Mouse (Mus musculus) lung, adult 2 months (tissue): Measurements from ENCODE around the gene Cntfr. TPM values are rescaled to one million over a fixed set of nuclear protein-coding genes. Genes with fewer than 3 reads are reported as not detected.
"Not testable (repeated sequence)": the region's sequence is repeated elsewhere in the genome, so short reads cannot be mapped to it uniquely, and the experiment has no call there.

Experiments
- DNase-seq: peaks from one replicate; pipeline ENCODE4 v3.0.0; 2022
- H3K4me1 ChIP-seq: fragments of 200-500 bp; 2 replicates; pipeline ENCODE4 v1.6.1; 2011; ENCODE audit warnings: low read length; ENCODE audit not compliant: control insufficient read depth, insufficient read depth
- H3K4me3 ChIP-seq: fragments of 200-500 bp; replicated peaks from 2 replicates; pipeline ENCODE3; 2011; ENCODE audit warnings: low read depth, mild to moderate bottlenecking, control low read depth, low read length; ENCODE audit errors: extremely low read depth
- CTCF ChIP-seq: fragments of 200-500 bp; IDR thresholded peaks from 2 replicates; pipeline ENCODE4 v1.5.1; 2011; ENCODE audit warnings: mild to moderate bottlenecking, low read length, control low read depth; ENCODE audit not compliant: insufficient read depth
- POLR2A ChIP-seq: fragments of 200-500 bp; IDR thresholded peaks from 2 replicates; pipeline ENCODE4 v1.6.1; 2011; ENCODE audit warnings: low read depth, mild to moderate bottlenecking, control low read depth, low read length, borderline replicate concordance; ENCODE audit errors: extremely low read depth
- WGBS: fragments of 180-500 bp; shearing (Covaris S2); methylation state at CpG from one replicate; pipeline ENCODE4 v1.1.7; 2018; 5-methylcytosine and 5-hydroxymethylcytosine counted together
- polyA plus RNA-seq: library from polyadenylated mRNA; depleted of rRNA; stranded (reverse); fragments of >200 nt; gene quantifications from 2 replicates; pipeline ENCODE4 v1.2.3, GENCODE M21; 2012

Gene Cntfr
- polyA plus RNA-seq, 1 experiment = 10.5 TPM

GRCm38 (mm10) chr4:41711705-41712375 is 15.0 kb upstream of the Cntfr start:
- 65% methylated on average over 16 of the region's 16 CpGs for WGBS
- H3K4me1 ChIP-seq = peaks cover 7% of the 10 kb centered on the region
- DNase-seq = no peak
- no peak overlapping the region for H3K4me3 ChIP-seq
- TF ChIP-seq POLR2A (no peak), CTCF (no peak)

- peaks cover 7% of the 10 kb centered on the region for H3K4me1 ChIP-seq
- no peak for DNase-seq
- TF ChIP-seq CTCF (no peak), POLR2A (no peak)
- no peak overlapping the region for H3K4me3 ChIP-seq
- WGBS = 55% methylated on average over 4 of the region's 4 CpGs
These were observed 13.3 kb upstream of the Cntfr start for GRCm38 (mm10) chr4:41710229-41710628.

GRCm38 (mm10) chr4:41708192-41708745 is 11.4 kb upstream of the Cntfr start:
- Histone ChIP-seq H3K4me1 (peaks cover 7% of the 10 kb centered on the region), H3K4me3 (no peak overlapping the region)
- DNase-seq = peak; percentile 31
- TF ChIP-seq CTCF = peak; percentile 10; the same call in 1 of the 2 replicates
- no peak for TF ChIP-seq POLR2A
- WGBS = 33% methylated on average over 8 of the region's 8 CpGs

GRCm38 (mm10) chr4:41707011-41707535 is 10.2 kb upstream of the Cntfr start:
- WGBS = 5% methylated on average over 13 of the region's 13 CpGs
- DNase-seq = peak; percentile 59
- TF ChIP-seq CTCF (peak; percentile 64), POLR2A (no peak)
- no peak overlapping the region for H3K4me3 ChIP-seq
- peaks cover 5% of the 10 kb centered on the region for H3K4me1 ChIP-seq

- peaks cover 2% of the 10 kb centered on the region; the same call in 1 of the 2 replicates for H3K4me1 ChIP-seq
- TF ChIP-seq POLR2A = no peak
- no peak for TF ChIP-seq CTCF
- H3K4me3 ChIP-seq = no peak overlapping the region
- no peak for DNase-seq
- WGBS = 63% methylated on average over 19 of the region's 19 CpGs
These were observed 9.2 kb upstream of the Cntfr start for GRCm38 (mm10) chr4:41705922-41706754.

GRCm38 (mm10) chr4:41704651-41705050 is 7.8 kb upstream of the Cntfr start:
- 9% methylated on average over 5 of the region's 5 CpGs for WGBS
- no peak for DNase-seq
- no peak overlapping the region for H3K4me3 ChIP-seq
- TF ChIP-seq CTCF (no peak), POLR2A (no peak)
- H3K4me1 ChIP-seq = peaks cover 2% of the 10 kb centered on the region; the same call in 1 of the 2 replicates

GRCm38 (mm10) chr4:41702226-41702625 is 5.3 kb upstream of the Cntfr start:
- 66% methylated on average over 2 of the region's 2 CpGs for WGBS
- H3K4me3 ChIP-seq, H3K4me1 ChIP-seq, DNase-seq: not testable (repeated sequence)

GRCm38 (mm10) chr4:41700224-41700623 is 3.3 kb upstream of the Cntfr start:
- WGBS = 95% methylated on average over 2 of the region's 8 CpGs

GRCm38 (mm10) chr4:41699783-41700182 is 2.9 kb upstream of the Cntfr start, which contains the start of gene Il11ra1:
Il11ra1 (plus strand) TSS chr4:41699989.
- not testable (repeated sequence) for H3K4me3 ChIP-seq, DNase-seq, H3K4me1 ChIP-seq
- WGBS = 70% methylated on average over 10 of the region's 10 CpGs

More at GRCm38 (mm10) chr4:41700224-41700623, 3.3 kb upstream of the Cntfr start:
- not testable (repeated sequence) for H3K4me1 ChIP-seq, H3K4me3 ChIP-seq, DNase-seq

GRCm38 (mm10) chr4:41698421-41699016 is 1.6 kb upstream of the Cntfr start:
- not testable (repeated sequence) for H3K4me1 ChIP-seq, H3K4me3 ChIP-seq, DNase-seq
- WGBS = 10% methylated on average over 24 of the region's 32 CpGs

- WGBS = 27% methylated on average over 14 of the region's 15 CpGs
- H3K4me3 ChIP-seq = not testable (repeated sequence)
These were observed 437 bp downstream of the Cntfr start for GRCm38 (mm10) chr4:41696452-41696851.

GRCm38 (mm10) chr4:41695800-41696199 is 1.1 kb downstream of the Cntfr start:
- H3K4me1 ChIP-seq, DNase-seq, H3K4me3 ChIP-seq: not testable (repeated sequence)
- WGBS = 6% methylated on average over 17 of the region's 38 CpGs

More at GRCm38 (mm10) chr4:41696452-41696851, 437 bp downstream of the Cntfr start:
- DNase-seq, H3K4me1 ChIP-seq: not testable (repeated sequence)

GRCm38 (mm10) chr4:41693511-41693910 is 3.4 kb downstream of the Cntfr start:
- H3K4me3 ChIP-seq, DNase-seq, H3K4me1 ChIP-seq: not testable (repeated sequence)
- 26% methylated on average over 4 of the region's 4 CpGs for WGBS

- DNase-seq, H3K4me1 ChIP-seq, H3K4me3 ChIP-seq: not testable (repeated sequence)
- no CpG with 5 or more reads among the region's 4 CpGs for WGBS
These were observed 6.9 kb downstream of the Cntfr start for GRCm38 (mm10) chr4:41690014-41690413.
